Mouse (Mus musculus) lung, adult 2 months (tissue): Measurements from ENCODE around the gene Tff1.

Experiments
- CTCF ChIP-seq: fragments of 200-500 bp; IDR thresholded peaks from 2 replicates; pipeline ENCODE4 v1.5.1; 2011; ENCODE audit warnings: mild to moderate bottlenecking, low read length, control low read depth; ENCODE audit not compliant: insufficient read depth
- POLR2A ChIP-seq: fragments of 200-500 bp; IDR thresholded peaks from 2 replicates; pipeline ENCODE4 v1.6.1; 2011; ENCODE audit warnings: low read depth, mild to moderate bottlenecking, control low read depth, low read length, borderline replicate concordance; ENCODE audit errors: extremely low read depth

GRCm38 (mm10) chr17:31152966-31153499 lies 12.0 kb downstream of the Tff1 start:
- TF ChIP-seq POLR2A, result no peak
- TF ChIP-seq CTCF, result no peak
